In genomic region chr7:120982200-120982841, GRCm38 (mm10) we compare ENCODE assay signal across 7 mouse cellular contexts. TPM values are rescaled to one million over a fixed set of nuclear protein-coding genes. Genes with fewer than 3 reads are reported as not detected.
A peak's percentile ranks its signal among the peaks of the same experiment; 100 is the strongest.
DNase-seq lines count a peak whose midpoint lies in the region; ATAC-seq lines count a peak whose summit lies in the region.

TSS of gene Cdr2 (minus strand) at chr7:120982312.
TSS of gene Mfsd13b (plus strand) at chr7:120982509.

- peak within 1 kb of the TSS; percentile 89 for H3K4me3 ChIP-seq in intestine, embryonic 16.5 days (ENCODE audit: low read length)
- H3K4me3 ChIP-seq in midbrain, embryonic 11.5 days (ENCODE audit: low read depth, low read length): peak within 1 kb of the TSS; percentile 92

- H3K9me3 ChIP-seq in intestine, embryonic 16.5 days (ENCODE audit: control insufficient read depth, low read length): no peaks in the 10 kb centered on the region
- no peaks in the 10 kb centered on the region for H3K9me3 ChIP-seq in midbrain, embryonic 11.5 days (ENCODE audit: control insufficient read depth, low read length)

- peak within 1 kb of the TSS; percentile 94 for H3K4me2 ChIP-seq in intestine, embryonic 16.5 days (ENCODE audit: low read depth, low read length)
- H3K4me2 ChIP-seq in midbrain, embryonic 11.5 days: peak within 1 kb of the TSS; percentile 85

- no peaks in the 10 kb centered on the region for H3K36me3 ChIP-seq in intestine, embryonic 16.5 days (ENCODE audit: control insufficient read depth, insufficient read depth, low read length)
- no peaks in the 10 kb centered on the region for H3K36me3 ChIP-seq in midbrain, embryonic 11.5 days (ENCODE audit: control insufficient read depth, insufficient read depth, low read length)

- H3K9ac ChIP-seq in intestine, embryonic 16.5 days (ENCODE audit: low read depth, low read length): peak within 1 kb of the TSS; percentile 89
- peak within 1 kb of the TSS; percentile 89 for H3K9ac ChIP-seq in midbrain, embryonic 11.5 days (ENCODE audit: low read length)

- peak; percentile 95 for ATAC-seq in intestine, embryonic 16.5 days
- peak; percentile 98 for ATAC-seq in midbrain, embryonic 11.5 days (ENCODE audit: low FRiP score)

- WGBS in intestine, embryonic 16.5 days: under 1% methylated on average over 46 of the region's 46 CpGs
- WGBS in midbrain, embryonic 11.5 days: under 1% methylated on average over 46 of the region's 46 CpGs

- intact Hi-C loops in left cerebral cortex, postnatal 36 days (cut with DNase I): no loop called here

- DNase-seq in adrenal gland, adult 8-10 months: peak; percentile 96
- DNase-seq in embryo, embryonic 9.5 days (ENCODE audit: extremely low spot score): peak; percentile 98
- DNase-seq in gastrocnemius, postnatal 4 days (ENCODE audit: low spot score in 2 of 2): peak; percentile 86 to 90
- peak; percentile 93 to 95 for DNase-seq in left cerebral cortex, postnatal 36 days (ENCODE audit: low spot score in 2 of 2)
- peak; percentile 100 for DNase-seq in midbrain, embryonic 11.5 days (ENCODE audit: low spot score, missing footprints)
- peak; percentile 96 for DNase-seq in skeletal muscle tissue, adult 2 months (ENCODE audit: low read depth, low spot score)

- no peaks in the 10 kb centered on the region for H3K27me3 ChIP-seq in intestine, embryonic 16.5 days (replicated peaks; ENCODE audit: control insufficient read depth, insufficient read depth, low read length)
- H3K27me3 ChIP-seq in midbrain, embryonic 11.5 days (ENCODE audit: control insufficient read depth, insufficient read depth, low read length): no peaks in the 10 kb centered on the region

- peak within 1 kb of the TSS; percentile 84 for H3K27ac ChIP-seq in intestine, embryonic 16.5 days (ENCODE audit: low read length)
- peak within 1 kb of the TSS; percentile 41 for H3K27ac ChIP-seq in midbrain, embryonic 11.5 days (ENCODE audit: low read depth, low read length)

- peaks cover 17% of the 10 kb centered on the region for H3K4me1 ChIP-seq in intestine, embryonic 16.5 days (ENCODE audit: control insufficient read depth, insufficient read depth, low read length)
- peaks cover 12% of the 10 kb centered on the region; the same call in 1 of the 2 replicates for H3K4me1 ChIP-seq in midbrain, embryonic 11.5 days (ENCODE audit: control insufficient read depth, insufficient read depth, low read length)

RNA-seq across cellular contexts. Expression of gene Cdr2, which starts in this region (rescaled TPM):
- 10 to 100 TPM in 1 of 4 experiments, 1 to 10 TPM in 3; 4.9 to 13.0 (median 7.0) TPM for total RNA-seq in adrenal gland, adult 8-10 months (2022)
- 10 to 100 TPM; 14.0 TPM for total RNA-seq in gastrocnemius, postnatal 4 days (2021)
- 15.7 and 19.8 TPM in 2 replicates for polyA plus RNA-seq in intestine, embryonic 16.5 days (2015; fragmentation: Nextera tagmentation; extraction: Ambion mirVana)
- total RNA-seq in left cerebral cortex, postnatal 36 days (2021): 1 to 10 TPM; 7.9 TPM
- 17.6 and 18.0 TPM in 2 replicates for polyA plus RNA-seq in midbrain, embryonic 11.5 days (2014; fragmentation: Nextera tagmentation; extraction: Ambion mirVana)

RNA-seq across cellular contexts. Expression of gene Mfsd13b, which starts in this region (rescaled TPM):
- total RNA-seq in adrenal gland, adult 8-10 months (2022): under 1 TPM in 2 of 4 experiments, not detected in 2; 0.15 to 0.49 TPM
- not detected for total RNA-seq in gastrocnemius, postnatal 4 days (2021)
- polyA plus RNA-seq in intestine, embryonic 16.5 days (2015; fragmentation: Nextera tagmentation; extraction: Ambion mirVana): 0.38 and 0.99 TPM in 2 replicates
- under 1 TPM in 1 of 2 experiments, not detected in 1; 0.54 TPM for total RNA-seq in left cerebral cortex, postnatal 36 days (2021)
- 0.19 and 0.29 TPM in 2 replicates for polyA plus RNA-seq in midbrain, embryonic 11.5 days (2014; fragmentation: Nextera tagmentation; extraction: Ambion mirVana)

Comparison
In these comparisons a context has a peak if more than half of its experiments do, and no peak if none do; other contexts are left out.
1. Peak in every context shown above with its lines: DNase-seq, ATAC-seq, H3K4me3 ChIP-seq and H3K27ac ChIP-seq.